Mouse (Mus musculus) lung, postnatal 10 days (tissue): ENCODE results near the gene Mettl7b.

Experiments
- DNase-seq: peaks from one replicate; pipeline ENCODE4 v3.0.0; 2021

The Mettl7b gene

GRCm38 (mm10) chr10:128945675-128946074 is 15.1 kb downstream of the Mettl7b start:
- peak; percentile 56 for DNase-seq

- no peak for DNase-seq
Measured at GRCm38 (mm10) chr10:128940475-128941061, 20.2 kb downstream of the Mettl7b start.

- DNase-seq, result peak; percentile 18
Measured at GRCm38 (mm10) chr10:128938974-128939373, 21.8 kb downstream of the Mettl7b start.

- DNase-seq, result peak; percentile 69
Measured at GRCm38 (mm10) chr10:128938457-128938856, 22.3 kb downstream of the Mettl7b start.

- DNase-seq, result no peak
Measured at GRCm38 (mm10) chr10:128937756-128938390, 22.9 kb downstream of the Mettl7b start.

- DNase-seq, result no peak
Measured at GRCm38 (mm10) chr10:128935826-128936440, 24.9 kb downstream of the Mettl7b start.

- no peak for DNase-seq
Measured at GRCm38 (mm10) chr10:128934997-128935787, 25.6 kb downstream of the Mettl7b start.

GRCm38 (mm10) chr10:128933976-128934721 is 26.6 kb downstream of the Mettl7b start:
- DNase-seq, result no peak

- no peak for DNase-seq
Measured at GRCm38 (mm10) chr10:128933574-128933973, 27.2 kb downstream of the Mettl7b start, which contains the start of gene Itga7. Gene Itga7 (plus strand): TSS chr10:128933818.

- no peak for DNase-seq
Measured at GRCm38 (mm10) chr10:128931441-128931840, 29.3 kb downstream of the Mettl7b start.

GRCm38 (mm10) chr10:128929638-128930378 is 31.0 kb downstream of the Mettl7b start:
- peak; percentile 71 for DNase-seq

- no peak for DNase-seq
Measured at GRCm38 (mm10) chr10:128928356-128928755, 32.4 kb downstream of the Mettl7b start.

GRCm38 (mm10) chr10:128923935-128924334 is 36.9 kb downstream of the Mettl7b start, which contains the start of gene Bloc1s1:
Gene Bloc1s1 (minus strand): TSS chr10:128924035.
- DNase-seq, result no peak

GRCm38 (mm10) chr10:128923013-128923691 is 37.6 kb downstream of the Mettl7b start:
- peak; percentile 98 for DNase-seq

- no peak for DNase-seq
Measured at GRCm38 (mm10) chr10:128922822-128923012, 38.1 kb downstream of the Mettl7b start, which contains the start of gene Rdh5. Gene Rdh5 (minus strand): TSS chr10:128922888.

- DNase-seq, result peak; percentile 31
Measured at GRCm38 (mm10) chr10:128921883-128922821, 38.6 kb downstream of the Mettl7b start.

GRCm38 (mm10) chr10:128921251-128921650 is 39.5 kb downstream of the Mettl7b start:
- DNase-seq, result no peak

- peak; percentile 65 for DNase-seq
Measured at GRCm38 (mm10) chr10:128920736-128921161, 40.0 kb downstream of the Mettl7b start.

- DNase-seq, result no peak
Measured at GRCm38 (mm10) chr10:128919966-128920365, 40.8 kb downstream of the Mettl7b start.

GRCm38 (mm10) chr10:128919203-128919631 is 41.6 kb downstream of the Mettl7b start:
- peak; percentile 60 for DNase-seq
